ENCODE assay signal across 10 mouse cellular contexts in genomic region chr2:178660071-178660470, GRCm38 (mm10).
"Had no signal": no experiment of that assay in that cellular context is flagged by ENCODE, and none has a peak within 500 bp of the region (broad histone marks: within the 10 kb centered on the region; RNA-seq: fewer than 3 reads in every experiment).

No protein-coding gene starts in this region.

- H3K27me3 ChIP-seq: liver, embryonic 15.5 days; neural tube, embryonic 12.5 days had no signal

- H3K9ac ChIP-seq: hindbrain, embryonic 15.5 days; liver, embryonic 15.5 days; neural tube, embryonic 12.5 days had no signal

- H3K4me3 ChIP-seq: hindbrain, embryonic 15.5 days; limb, embryonic 10.5 days; liver, embryonic 15.5 days; neural tube, embryonic 12.5 days had no signal

- H3K27ac ChIP-seq: hindbrain, embryonic 15.5 days; limb, embryonic 10.5 days; liver, embryonic 15.5 days; neural tube, embryonic 12.5 days had no signal

- H3K9me3 ChIP-seq: hindbrain, embryonic 15.5 days; limb, embryonic 10.5 days; liver, embryonic 15.5 days; neural tube, embryonic 12.5 days had no signal

- H3K4me1 ChIP-seq: hindbrain, embryonic 15.5 days; limb, embryonic 10.5 days; liver, embryonic 15.5 days; neural tube, embryonic 12.5 days had no signal

- H3K4me2 ChIP-seq: hindbrain, embryonic 15.5 days; liver, embryonic 11.5 days; liver, embryonic 15.5 days; neural tube, embryonic 12.5 days had no signal

- DNase-seq: kidney, adult 18-20 months; lung, adult 2 months; lung, postnatal 14 days; midbrain, embryonic 14.5 days; thymus, postnatal 36 days had no signal

- H3K36me3 ChIP-seq: hindbrain, embryonic 15.5 days; limb, embryonic 10.5 days; liver, embryonic 15.5 days; neural tube, embryonic 12.5 days had no signal
